Mouse (Mus musculus) fibroblast of lung, adult 2 months (primary cell): ENCODE data around the gene Adamts20.

Source experiments
- DNase-seq: peaks from one replicate; pipeline ENCODE4 v3.0.0-alpha.2; 2011; ENCODE audit warnings: low read depth

Adamts20 gene

DNA sequence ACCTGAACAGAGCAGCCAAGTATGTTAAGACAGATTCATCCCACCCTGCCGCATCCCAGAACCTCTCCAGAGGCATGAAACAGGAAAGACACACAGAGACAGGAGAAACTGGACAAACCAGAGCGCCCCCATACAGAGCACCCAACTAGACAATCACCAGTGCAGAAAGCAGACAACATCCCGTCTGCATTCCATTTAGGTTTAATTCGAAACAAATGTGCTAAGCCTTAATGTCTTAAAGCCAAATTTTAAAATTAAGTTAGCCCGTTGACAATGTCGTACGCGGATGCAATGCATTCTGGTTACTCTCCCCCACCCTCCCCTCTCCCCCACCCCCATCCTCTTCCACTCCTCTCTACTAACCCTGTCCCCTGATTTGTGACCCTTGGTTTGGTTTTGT is 126.2 kb downstream of the Adamts20 start:
- DNase-seq, result no peak

DNA sequence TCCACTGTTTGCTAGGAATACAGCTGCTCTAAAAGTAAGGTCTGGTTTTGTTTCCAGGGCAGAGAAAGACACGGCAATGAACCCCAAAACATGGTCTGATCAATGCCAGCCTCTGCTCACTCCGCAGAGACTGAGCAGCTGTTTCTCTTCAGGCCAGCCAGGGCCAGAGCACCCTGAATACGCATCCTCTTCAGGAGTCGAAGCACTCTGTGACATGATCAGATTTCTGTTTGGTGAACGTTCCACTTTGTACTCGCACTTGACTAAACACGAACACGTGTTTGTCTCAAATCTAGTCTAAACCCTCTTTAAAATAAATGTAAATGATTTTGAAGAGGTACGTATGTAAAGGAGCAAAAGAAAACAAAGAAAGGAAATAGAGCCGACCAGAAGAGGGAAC is 130.6 kb downstream of the Adamts20 start:
- no peak for DNase-seq

DNA sequence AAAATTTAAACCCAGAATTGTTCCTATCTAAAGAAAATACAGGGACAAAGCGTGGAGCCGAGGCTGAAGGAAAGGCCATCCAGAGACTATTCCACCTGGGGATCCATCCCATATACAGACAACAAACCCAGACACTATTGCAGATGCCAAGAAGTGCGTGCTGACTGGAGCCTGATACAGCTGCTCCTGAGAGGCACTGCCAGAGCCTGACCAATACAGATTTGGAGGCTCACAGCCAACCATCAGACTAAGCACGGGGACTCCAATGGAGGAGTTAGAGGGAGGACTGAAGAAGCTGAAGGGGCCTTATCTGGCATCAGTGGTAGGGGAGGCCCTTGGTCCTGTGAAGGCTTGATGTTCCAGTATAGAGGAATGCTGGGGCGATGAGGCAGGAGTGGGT is 138.6 kb downstream of the Adamts20 start:
- DNase-seq, result no peak

DNA sequence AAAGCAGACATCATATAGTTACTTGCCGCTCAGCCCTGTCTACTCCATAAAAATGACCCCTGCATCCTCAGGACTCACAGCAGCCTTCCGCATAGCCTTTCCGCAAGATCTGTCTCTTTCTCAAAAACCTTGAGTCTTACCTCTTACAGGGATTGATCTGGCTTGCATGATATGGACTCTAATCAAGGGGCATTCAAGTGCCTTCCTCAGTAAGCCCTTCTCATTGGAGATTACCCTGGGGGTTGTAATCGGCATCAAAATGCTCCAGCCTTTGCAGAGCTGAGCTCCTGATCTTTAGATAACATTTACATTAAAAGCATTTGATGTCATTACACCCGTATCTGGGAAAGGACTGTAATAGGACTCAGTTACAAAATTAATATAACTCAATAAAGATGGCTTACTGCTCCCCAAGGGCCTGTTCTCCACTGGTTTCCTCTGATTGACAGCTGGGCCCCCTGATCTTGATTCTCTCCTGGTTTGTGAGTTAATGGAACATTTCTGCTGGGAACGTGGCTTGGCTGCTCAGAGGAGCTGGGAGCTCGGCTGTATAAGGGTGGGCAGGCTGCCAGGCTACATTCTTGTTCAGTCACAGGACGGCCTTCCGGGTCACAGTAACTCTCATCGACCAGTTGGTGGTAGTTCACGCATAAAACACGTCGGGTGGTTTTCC is 139.6 kb downstream of the Adamts20 start:
- DNase-seq, result peak; percentile 59

DNA sequence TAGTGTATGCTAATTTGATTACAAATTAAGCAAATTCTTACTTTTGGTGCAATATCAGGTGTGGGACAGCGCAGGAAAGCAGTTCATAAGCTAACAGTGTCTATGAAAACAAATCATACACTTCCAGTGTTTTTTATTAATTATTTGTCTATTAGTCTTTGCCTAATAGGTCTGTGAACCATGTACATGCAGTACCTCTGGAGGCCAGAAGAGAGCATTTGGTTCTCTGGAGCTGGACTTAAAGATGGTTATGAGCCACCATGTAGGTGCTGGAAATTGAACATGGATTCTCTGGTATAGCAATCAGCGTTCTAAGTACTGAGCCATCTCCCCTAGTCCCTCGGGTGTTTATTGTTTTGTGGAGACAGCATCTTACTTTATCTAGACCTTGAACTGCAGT is 149.0 kb downstream of the Adamts20 start:
- DNase-seq, result no peak

DNA sequence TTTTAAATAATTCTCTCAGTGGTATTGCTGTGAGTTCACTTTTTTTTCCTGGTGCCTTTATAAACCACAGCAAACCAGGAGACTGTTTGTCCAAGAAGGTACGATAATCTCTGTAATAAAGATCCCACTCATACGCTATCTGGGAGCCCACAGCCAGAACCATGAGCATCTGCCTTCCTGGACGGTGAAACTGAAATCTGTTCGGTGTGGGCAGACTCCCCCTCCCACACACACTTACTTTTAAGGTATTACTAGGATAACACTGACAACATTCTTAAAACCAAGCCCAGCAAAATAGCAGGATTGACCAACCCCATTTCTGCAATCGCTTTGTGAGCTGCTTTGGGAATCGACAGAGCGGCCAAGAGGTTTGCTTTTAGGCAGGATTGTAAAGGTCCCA is 155.5 kb downstream of the Adamts20 start:
- no peak for DNase-seq

DNA sequence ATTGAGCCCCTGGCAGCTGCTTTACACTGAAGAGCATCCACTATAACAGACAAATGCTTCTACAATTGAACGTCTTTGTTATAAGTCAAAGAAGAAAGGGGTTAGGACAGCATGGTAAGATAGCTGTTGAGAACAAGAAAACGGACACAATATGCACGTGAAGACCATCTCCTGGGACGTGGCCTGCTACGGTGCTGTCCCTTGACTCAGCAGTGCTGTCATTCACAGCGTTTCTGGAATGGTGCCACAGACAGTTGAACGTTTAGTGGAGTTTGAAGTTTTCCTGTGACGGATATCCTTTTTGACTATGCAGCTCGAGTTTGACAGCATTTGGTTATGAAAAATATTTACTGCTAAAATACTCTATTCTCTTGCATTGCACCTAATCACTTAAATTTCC is 157.3 kb downstream of the Adamts20 start:
- DNase-seq, result no peak

DNA sequence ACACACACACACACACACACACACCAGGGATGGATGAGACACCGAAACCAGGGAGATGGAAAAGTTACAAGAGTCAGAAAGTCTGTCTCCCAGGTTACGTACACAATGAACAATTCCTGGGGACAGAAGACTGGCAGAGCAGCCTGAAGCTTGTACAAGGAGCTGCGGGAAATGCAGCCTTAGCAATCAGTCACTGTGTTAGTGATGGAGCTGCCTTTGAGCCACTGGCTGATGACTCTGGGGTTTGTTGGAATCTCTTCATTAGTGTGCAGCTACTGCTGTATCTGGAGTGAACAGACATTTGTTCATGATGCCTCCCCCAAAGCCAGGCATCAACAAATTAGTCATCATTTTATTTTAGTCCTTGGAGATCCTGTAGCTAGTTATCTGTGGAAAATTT is 162.1 kb downstream of the Adamts20 start:
- DNase-seq, result no peak

DNA sequence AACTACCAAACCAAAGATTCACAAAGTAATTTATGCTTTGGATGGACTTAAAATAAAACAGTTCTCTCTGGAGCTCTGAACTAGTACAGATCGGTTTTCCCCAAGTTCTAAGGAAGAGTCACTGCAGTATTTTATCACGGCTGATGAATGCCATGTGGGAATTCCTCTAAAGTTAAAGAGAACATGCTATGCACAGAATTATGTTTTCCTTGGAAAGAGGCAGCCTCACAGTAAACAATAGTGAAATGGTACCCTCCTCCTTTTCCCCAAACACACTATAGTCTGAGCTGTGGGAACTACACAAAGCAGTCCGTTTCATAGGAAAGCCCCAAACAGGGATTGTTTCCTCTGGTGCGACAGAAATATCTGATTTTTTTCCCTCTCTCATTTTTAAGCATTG is 171.1 kb downstream of the Adamts20 start:
- no peak for DNase-seq

DNA sequence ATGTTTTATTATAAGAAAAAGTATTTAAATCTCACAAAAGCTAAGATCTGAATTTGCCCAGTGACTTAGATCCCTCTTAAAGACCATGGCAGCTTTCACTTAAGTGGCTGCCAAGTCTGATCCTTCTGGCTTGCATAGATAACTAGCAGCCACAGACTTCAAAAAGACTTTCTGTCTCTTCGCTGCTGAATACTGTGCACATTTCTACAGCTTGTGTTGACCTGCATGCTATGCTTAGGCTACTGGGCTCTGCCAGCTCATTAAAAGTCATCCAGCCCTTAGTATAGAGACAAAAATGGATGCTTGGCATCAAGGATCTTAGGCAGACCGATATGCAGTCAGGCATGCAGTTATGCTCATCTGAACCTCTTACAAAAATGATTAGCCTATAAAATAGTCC is 177.2 kb downstream of the Adamts20 start:
- DNase-seq, result no peak

DNA sequence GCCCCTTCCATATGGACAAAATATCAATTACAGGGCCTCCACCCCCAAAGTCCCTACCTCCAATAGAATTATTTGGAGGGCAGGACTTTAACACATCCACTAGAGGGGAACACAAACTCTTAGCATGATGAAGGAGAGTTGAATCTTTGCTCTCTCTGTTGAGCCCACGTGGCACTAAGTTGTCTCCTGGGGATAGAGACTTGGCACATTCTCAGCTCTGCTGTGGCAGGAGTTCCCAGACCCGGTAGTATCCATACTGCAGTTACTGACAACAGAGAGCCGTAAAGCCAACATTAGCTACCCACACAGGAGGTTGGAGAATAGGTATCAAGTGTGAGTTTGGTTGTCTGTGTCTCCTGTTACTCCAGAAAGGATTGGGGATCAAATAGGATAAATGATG is 177.7 kb downstream of the Adamts20 start:
- no peak for DNase-seq

DNA sequence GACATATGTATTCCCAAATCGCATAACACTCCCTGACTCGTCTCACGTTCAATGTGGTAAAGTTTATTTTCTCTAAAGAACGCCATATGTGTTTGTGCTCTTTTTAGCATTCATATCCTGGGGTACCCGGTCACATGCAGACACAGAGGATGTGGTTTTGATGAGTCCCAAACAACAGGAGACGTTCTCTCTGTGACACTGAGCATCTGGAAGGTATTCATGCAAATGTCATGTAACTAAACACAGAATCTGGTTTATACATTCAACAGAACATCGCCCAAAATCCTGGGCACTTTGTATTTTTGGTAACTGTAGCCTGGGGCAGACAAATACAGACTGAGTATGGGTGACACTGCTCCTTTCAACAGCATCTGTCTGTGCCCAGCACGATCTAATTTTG is 188.8 kb downstream of the Adamts20 start:
- no peak for DNase-seq

DNA sequence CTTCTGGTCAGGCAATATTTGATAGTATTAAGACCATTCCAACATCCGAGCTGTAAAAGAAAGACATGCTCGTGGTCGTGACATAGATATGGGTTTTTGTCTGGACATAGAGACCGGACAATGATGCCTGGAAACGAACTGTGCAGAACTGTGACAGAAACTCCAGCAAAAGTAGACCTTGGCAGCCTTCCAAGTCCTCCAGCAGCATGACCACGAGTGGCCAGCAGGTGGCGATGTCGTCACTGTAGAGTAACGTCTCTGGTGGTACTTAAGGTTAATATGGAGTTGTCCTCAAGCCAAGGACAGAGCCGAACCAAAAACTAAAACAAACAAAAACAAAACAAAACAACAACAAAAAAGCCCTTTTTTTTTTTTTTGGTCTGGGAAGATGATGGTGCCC is 199.6 kb downstream of the Adamts20 start:
- DNase-seq, result peak; percentile 37

DNA sequence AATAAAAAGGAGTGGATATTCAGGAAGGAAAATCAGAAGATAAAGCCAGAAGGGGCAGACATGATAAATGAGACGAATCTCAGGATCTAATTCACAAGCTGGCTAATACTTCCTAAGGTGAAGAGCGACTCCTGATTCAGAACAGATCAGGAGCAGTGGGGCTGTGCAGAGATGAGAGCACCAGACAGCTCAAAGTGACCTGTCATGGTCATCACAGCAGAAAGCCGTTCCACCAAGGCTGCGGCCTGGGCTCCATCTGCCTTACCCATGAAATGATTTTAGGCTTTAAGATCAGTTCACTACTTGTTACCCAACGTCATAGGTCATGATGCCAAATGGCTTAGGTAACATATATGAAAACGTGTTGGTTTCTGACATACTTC is 200.7 kb downstream of the Adamts20 start:
- no peak for DNase-seq

DNA sequence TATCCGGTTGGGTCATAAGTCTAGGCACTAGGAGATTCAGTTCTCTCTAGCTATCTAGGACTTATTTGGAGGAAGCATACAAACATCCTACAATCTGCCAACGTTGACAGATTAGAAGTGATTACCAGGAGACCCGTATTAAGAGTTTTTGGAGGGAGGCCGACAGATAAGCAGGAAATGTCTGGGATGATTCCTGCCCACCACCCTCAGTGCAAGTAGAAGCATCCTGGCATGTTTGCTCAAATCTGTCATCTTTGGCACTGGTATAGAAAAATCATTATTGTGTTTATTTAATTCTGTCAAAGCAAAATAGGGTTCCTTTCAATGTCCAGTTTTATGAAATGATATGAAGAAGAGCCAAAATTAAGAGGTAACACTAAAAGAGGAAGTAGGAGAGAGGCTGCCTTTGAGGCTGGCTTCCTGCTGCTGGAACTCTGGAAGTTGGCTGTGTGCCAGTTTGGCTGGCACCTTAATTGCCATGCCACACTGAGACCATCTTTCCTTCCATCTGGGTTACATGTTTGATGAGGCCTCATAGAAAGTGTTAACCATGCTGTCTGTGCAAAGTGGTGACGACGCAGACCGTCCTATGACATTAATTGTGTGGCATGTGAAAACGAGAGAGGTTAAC is 201.2 kb downstream of the Adamts20 start:
- no peak for DNase-seq

DNA sequence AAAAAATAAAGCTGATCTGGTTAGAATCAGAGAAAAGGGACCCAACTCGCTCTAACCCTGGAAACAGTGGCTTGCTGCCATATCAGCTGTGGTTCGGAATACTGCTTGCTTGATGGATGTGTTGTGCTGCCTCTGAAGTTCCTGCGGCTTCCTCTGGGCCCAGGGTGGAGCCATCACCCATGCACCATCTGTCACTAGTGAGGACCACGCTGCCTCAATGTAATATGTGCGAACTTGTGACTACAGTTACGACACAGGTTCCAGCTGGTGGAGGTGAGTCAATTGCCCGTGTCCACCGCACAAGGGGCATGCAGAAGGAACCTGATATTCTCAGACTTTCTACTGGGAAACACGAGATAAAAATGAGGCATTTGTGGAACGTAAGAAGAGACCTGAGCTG is 202.0 kb downstream of the Adamts20 start:
- DNase-seq, result no peak

DNA sequence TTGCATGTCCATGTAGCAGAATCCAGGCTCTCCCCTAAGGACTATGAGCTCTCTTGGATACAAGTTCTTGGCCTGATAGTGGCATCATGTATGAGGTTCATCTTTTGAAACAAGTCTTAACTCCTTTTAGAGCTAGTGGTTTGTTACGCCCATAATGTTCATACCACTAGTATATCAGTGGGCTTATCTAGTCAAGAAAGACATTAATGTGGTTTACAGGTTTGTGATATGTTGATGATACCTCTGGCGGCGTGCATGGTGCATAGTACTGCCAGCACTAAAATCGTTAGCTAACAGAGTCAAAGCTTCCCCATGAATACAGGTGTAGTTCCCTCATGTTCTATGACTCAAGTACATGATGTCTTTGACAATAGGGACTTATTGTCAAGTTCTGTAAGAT is 205.7 kb downstream of the Adamts20 start:
- DNase-seq, result no peak

DNA sequence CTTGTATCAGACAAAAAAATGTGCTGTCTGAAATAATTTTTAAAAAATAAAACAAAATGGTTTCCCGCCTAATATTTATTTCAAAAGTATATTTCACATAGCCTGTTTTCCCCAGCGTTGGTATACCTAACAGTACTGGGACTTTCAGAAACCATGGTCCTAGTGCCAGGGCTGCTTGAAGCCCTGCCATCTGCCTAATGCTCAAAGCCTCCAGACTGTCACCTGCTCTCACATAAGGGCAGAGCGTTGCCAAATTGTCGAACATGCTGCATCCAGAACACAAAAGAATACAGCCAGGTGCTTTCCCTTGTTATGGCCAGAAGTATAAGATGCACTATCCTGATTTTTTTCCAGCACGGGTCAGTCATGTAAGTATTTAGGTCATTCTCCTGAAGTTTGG is 209.7 kb downstream of the Adamts20 start:
- no peak for DNase-seq

DNA sequence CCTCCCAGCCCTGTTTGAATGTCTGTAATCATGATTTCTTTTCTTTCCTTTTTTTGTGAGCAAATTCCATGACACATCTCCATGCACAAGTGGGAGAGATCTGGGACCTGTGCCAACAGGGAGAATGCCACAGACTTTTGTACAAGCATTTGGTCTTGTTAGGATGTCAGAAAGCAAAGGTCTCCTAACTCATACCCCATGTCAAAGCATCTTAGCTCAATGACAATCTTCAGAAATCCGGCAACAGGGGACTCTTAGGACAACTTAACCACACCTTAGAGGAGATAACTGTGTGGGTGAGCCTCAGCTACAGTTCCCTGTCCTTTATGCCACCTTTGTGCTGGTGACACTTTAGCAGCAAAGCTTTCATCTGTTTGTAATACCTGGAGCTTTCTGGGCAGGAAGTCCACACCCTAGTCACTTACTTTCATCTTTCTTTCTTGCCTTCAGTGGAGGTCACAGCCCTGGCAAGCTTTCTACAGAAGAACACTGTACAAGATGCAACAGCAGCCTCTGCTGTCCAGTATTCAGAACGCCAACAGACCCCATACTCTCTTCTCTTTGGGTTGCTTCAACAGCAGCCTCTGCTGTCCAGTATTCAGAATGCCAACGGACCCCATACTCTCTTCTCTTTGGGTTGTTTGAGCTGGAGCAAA is 210.2 kb downstream of the Adamts20 start:
- DNase-seq, result no peak

DNA sequence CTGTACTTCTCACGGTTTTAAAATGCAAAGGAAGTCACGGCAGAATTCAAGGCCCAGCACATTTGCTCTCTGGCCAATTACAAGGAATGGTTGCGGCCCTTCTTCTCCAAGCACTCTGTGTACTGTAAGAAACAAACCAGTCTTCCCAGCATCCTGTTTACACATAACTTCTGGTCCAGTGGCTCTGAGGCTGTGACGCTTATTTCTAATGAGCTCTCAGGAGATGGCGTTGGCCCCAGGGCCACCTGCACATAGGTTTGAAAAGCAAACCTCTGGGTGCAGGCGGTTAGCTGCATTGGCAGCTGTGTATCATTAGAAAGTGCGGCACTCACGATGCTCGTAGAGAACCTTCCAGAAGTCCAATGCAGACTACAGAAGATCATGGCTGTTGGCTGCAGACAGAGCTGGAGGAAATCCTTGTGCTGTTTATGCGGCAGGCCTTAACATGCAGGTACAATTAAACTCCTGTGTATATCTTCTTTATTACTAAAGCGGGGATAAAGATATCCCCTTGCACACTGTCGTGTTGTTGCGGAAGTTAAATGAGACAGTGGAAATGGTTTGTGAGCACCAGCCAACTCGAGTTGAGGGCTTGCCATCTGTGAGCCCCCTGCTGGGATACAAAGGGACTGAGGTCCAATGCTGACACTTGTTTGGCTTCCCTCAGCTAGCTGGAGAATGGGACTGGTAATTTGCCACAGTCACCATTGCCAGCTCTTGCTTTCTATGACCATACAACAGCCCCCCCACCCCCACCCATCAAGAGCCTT is 210.9 kb downstream of the Adamts20 start:
- DNase-seq, result no peak

DNA sequence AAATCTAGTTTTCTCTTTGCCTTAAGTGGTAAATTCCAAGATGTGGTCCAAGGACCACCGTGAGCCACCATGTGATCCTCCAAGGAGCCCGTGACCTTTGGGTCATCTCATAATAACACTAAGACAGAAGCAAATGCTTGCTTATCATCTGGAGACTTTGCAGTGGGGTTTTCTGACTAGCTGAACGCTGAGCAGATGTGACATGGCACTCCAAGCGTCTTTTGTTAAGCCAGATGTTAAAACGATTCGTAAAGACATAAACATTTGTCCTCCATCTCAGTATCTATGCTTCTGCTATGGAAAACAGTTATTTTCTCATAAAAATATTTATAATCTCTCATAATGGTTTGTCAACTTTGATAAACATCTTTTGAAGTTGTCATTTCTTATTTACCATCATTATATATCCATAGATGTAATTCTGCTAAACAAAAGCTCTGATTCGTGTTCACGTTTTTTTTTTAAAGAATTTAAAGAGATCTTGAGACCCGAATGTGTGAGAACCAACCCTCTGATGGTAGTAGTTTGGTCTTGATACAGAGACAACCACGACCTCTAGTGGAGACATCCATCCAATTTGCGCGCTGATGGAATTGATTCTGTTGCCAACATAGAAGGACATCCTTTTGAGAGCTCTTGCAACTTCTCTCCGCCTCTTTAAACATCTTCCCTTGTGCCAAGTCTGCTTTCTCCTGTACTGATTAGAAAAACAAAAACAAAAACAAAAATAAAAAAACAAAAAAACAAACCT is 212.1 kb downstream of the Adamts20 start:
- DNase-seq, result no peak

DNA sequence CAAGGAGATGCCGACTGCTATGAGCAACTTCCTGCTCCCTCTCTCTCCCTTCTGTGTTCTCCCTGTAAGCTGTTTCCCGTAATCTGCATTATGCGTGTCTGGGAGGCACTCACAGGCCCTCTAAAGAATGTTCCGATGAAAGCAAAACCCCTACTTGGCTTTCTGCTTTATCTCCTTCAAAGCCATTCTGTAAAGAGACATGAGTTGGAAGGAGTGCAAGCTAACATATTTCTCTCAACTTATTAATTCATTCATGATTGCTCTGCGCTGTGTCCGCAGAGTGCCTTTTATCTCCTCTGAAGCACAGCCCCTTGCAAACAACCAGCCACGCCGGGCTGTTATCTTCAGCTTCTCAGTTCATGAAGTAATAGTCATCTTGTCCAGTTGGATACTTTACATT is 215.5 kb downstream of the Adamts20 start:
- DNase-seq, result no peak
